Mouse (Mus musculus) neural tube, embryonic 14.5 days (tissue): Measurements from ENCODE around the gene Heatr1. TPM values are rescaled to one million over a fixed set of nuclear protein-coding genes. Genes with fewer than 3 reads are reported as not detected.
A peak's percentile ranks its signal among the peaks of the same experiment; 100 is the strongest.

Experiments used
- ATAC-seq: fragments of 200-750 bp; cut with Nextera tagmentation; 2 replicates; pipeline ENCODE4 v1.8.0; 2017; ENCODE audit warnings: low read depth, mild to moderate bottlenecking, moderate TSS enrichment, moderate library complexity
- H3K27ac ChIP-seq: fragments of 300-500 bp; sonication (generic); 2 replicates; pipeline ENCODE4 v1.5.1; 2014; ENCODE audit warnings: low read depth, mild to moderate bottlenecking, control low read depth, low read length, moderate library complexity, mixed read lengths
- H3K27me3 ChIP-seq: fragments of 300-500 bp; sonication (generic); 2 replicates; pipeline ENCODE4 v1.6.1; 2014; ENCODE audit warnings: low read length; ENCODE audit not compliant: control insufficient read depth, insufficient read depth
- H3K36me3 ChIP-seq: fragments of 300-500 bp; sonication (generic); 2 replicates; pipeline ENCODE4 v1.6.1; 2014; ENCODE audit warnings: low read length, mixed read lengths; ENCODE audit not compliant: control insufficient read depth, insufficient read depth
- H3K4me1 ChIP-seq: fragments of 300-500 bp; sonication (generic); 2 replicates; pipeline ENCODE4 v1.6.1; 2014; ENCODE audit warnings: low read length; ENCODE audit not compliant: control insufficient read depth, insufficient read depth
- H3K4me2 ChIP-seq: fragments of 300-500 bp; sonication (generic); 2 replicates; pipeline ENCODE4 v1.6.1; 2014; ENCODE audit warnings: mild to moderate bottlenecking, low read depth, low read length, control low read depth
- H3K4me3 ChIP-seq: fragments of 300-500 bp; sonication (generic); 2 replicates; pipeline ENCODE4 v1.5.1; 2014; ENCODE audit warnings: low read depth, low read length, control low read depth, mixed read lengths
- H3K9ac ChIP-seq: fragments of 300-500 bp; sonication (generic); replicated peaks from 2 replicates; pipeline ENCODE4 v1.6.1; 2014; ENCODE audit warnings: low read depth, mild to moderate bottlenecking, control low read depth, low read length, mixed read lengths
- H3K9me3 ChIP-seq: fragments of 300-500 bp; sonication (generic); 2 replicates; pipeline ENCODE4 v1.6.1; 2016; ENCODE audit warnings: low read length; ENCODE audit not compliant: control insufficient read depth
- WGBS: fragments of 180-500 bp; shearing (Covaris S2); extraction: QIAGEN DNeasy Blood & Tissue Kit; methylation state at CpG from one replicate; pipeline ENCODE4 v1.1.7; 2014; 5-methylcytosine and 5-hydroxymethylcytosine counted together
- polyA plus RNA-seq: library from polyadenylated mRNA; unstranded; fragments of >200 nt; fragmentation: Nextera tagmentation; extraction: Ambion mirVana; gene quantifications from 2 replicates; pipeline ENCODE4 v1.2.1, GENCODE M21; 2014

Heatr1 gene
- polyA plus RNA-seq, 1 experiment from 2014 or later, result 17.0 TPM

DNA sequence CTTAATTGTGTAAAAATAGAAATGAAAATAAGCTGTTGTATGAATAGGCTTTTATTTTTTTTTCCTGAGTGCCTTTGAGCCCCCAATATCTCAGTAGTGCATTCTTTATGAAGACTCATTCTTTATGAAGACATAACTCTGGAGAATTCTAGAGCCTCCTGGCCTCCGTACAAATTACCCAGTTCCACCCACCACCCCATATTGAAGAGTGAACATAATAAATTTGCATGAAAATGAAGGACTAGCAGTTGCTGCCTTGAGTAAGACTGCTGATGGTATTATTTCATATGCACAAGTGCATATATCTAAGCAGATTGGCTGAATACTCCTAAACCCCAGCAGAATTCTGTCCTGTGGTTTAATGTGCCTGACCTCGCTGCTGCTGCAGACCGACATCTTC is 44.8 kb downstream of the Heatr1 start:
- WGBS, result 93% methylated on average over 3 of the region's 3 CpGs
- no peak overlapping the region for H3K4me2 ChIP-seq
- no peak overlapping the region for H3K4me3 ChIP-seq
- peaks cover 38% of the 10 kb centered on the region for H3K36me3 ChIP-seq
- no peak overlapping the region for H3K27ac ChIP-seq
- no peaks in the 10 kb centered on the region for H3K27me3 ChIP-seq
- no peak overlapping the region for H3K9ac ChIP-seq
- no peaks in the 10 kb centered on the region for H3K4me1 ChIP-seq
- ATAC-seq, result no peak
- no peaks in the 10 kb centered on the region for H3K9me3 ChIP-seq

DNA sequence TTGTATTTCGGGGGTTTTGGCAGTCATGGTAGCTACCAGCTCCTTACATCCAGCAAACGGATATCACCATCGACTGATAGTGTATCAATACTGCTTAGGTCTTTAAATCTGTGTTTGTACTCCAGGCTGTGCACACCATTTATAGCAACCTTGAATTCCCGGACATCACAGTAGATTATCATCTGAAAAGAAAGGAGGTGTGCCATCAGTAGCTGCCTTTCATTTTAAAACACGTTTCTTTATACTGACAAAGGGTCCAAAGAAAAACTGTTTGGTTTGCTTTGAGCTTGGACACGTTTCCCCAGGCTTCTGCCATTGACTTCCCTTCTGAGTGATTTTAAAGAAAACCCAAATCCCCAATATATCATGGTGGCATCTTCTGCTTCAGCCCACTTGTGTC is 46.0 kb downstream of the Heatr1 start:
- H3K9ac ChIP-seq, result no peak overlapping the region
- no peaks in the 10 kb centered on the region for H3K27me3 ChIP-seq
- no peak for ATAC-seq
- H3K9me3 ChIP-seq, result no peaks in the 10 kb centered on the region
- H3K27ac ChIP-seq, result no peak overlapping the region
- 89% methylated on average over 6 of the region's 6 CpGs for WGBS
- H3K4me1 ChIP-seq, result no peaks in the 10 kb centered on the region
- no peak overlapping the region for H3K4me2 ChIP-seq
- H3K36me3 ChIP-seq, result peaks cover 31% of the 10 kb centered on the region
- no peak overlapping the region for H3K4me3 ChIP-seq

DNA sequence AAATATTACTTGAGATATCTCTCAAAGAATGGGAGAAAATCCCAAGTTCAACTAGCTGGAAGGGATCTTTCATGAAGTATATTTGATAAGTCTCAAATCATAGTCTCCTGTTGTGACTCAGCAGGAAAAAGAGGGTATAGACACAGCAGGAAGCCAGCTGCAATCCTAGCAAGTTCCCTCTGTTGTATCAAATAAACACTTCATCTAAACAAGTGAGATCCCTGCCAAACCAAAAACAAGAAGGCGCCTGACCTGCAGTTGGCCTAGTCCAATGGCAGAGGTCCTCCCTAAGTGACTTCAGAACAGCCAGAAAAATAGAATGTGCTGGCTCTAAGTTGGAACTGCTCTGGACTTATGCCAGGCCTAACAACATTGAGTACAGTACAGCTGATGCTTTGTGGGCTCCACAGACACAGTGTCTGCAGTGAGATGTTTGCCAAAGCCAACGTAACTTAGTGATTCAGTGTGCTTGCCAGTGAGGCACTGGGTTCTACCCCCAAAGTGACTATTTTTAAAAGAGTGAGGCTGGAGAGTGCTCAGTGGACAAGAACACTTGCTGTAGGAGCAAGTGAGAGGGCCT is 47.3 kb downstream of the Heatr1 start:
- Histone ChIP-seq H3K4me2 (no peak overlapping the region), H3K9me3 (no peaks in the 10 kb centered on the region), H3K4me1 (no peaks in the 10 kb centered on the region), H3K27ac (no peak overlapping the region), H3K4me3 (no peak overlapping the region), H3K9ac (no peak overlapping the region), H3K36me3 (peaks cover 35% of the 10 kb centered on the region), H3K27me3 (no peaks in the 10 kb centered on the region)
- peak; percentile 63; the same call in 1 of the 2 replicates for ATAC-seq
- 73% methylated on average over 2 of the region's 2 CpGs for WGBS

DNA sequence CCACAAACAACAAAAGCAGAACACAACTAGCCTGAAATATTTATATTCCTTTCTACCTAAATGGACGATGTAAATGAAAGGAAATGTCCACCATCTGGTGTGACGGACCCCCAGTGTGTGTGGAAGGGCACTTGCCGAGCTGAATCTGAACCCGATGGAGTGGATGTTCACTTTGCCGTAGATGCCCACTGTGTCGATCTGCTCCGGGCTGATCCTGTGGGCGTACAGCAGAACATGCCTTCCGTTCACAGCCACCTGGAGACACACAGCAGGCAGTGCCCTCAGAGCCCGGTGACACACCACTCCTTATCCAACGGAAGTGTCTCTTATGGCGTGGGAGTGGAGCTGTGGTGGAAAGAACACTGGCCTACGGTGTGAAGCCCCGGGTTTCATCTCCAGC is 58.3 kb downstream of the Heatr1 start:
- no peak overlapping the region for H3K27ac ChIP-seq
- H3K27me3 ChIP-seq, result no peaks in the 10 kb centered on the region
- no peaks in the 10 kb centered on the region for H3K9me3 ChIP-seq
- no peak overlapping the region for H3K9ac ChIP-seq
- no peak for ATAC-seq
- no peak overlapping the region for H3K4me3 ChIP-seq
- H3K4me2 ChIP-seq, result no peak overlapping the region
- 76% methylated on average over 14 of the region's 14 CpGs for WGBS
- 0 out of 2 replicates have a peak, but pooled peaks cover 3% of the 10 kb centered on the region for H3K36me3 ChIP-seq
- no peaks in the 10 kb centered on the region for H3K4me1 ChIP-seq

DNA sequence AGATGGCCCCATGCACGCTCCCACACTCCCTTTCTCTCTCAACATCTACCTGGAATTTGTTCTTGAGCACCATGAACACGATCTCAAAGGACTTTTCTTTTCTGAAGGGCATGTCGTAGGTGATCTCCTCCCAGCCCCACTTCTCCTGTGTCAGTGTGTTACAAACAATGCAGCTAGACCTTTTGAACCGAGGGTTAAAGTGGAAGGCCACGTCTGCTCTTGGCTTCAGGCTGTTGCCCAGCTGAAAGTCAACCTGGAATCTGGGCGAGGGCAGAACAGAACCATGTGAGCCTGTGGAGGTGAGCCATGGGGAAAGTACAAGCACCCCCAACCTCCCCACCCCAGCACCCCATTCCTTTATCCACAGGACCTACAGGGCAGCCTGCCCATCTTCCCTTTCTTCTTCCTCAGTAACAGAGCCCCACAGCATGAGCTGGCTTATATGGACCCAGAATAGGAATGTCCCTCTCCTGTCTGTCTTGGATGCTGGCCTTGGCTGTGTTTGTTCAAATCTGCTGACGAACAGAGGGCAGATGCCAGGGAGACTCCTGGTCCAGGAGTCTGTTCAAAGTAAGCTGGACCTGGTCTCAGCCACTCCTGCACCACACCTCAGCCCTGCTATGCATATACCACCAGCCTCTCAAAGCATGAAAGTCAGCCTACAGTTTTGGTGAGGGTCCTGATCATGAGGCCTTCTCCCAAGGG is 60.0 kb downstream of the Heatr1 start:
- no peaks in the 10 kb centered on the region for H3K9me3 ChIP-seq
- no peak overlapping the region for H3K27ac ChIP-seq
- no peak for ATAC-seq
- H3K4me1 ChIP-seq, result 0 out of 2 replicates have a peak, but pooled peaks cover 1% of the 10 kb centered on the region
- H3K9ac ChIP-seq, result no peak overlapping the region
- H3K4me3 ChIP-seq, result no peak overlapping the region
- 85% methylated on average over 7 of the region's 7 CpGs for WGBS
- H3K4me2 ChIP-seq, result no peak overlapping the region
- no peaks in the 10 kb centered on the region for H3K27me3 ChIP-seq
- H3K36me3 ChIP-seq, result 0 out of 2 replicates have a peak, but pooled peaks cover 3% of the 10 kb centered on the region

DNA sequence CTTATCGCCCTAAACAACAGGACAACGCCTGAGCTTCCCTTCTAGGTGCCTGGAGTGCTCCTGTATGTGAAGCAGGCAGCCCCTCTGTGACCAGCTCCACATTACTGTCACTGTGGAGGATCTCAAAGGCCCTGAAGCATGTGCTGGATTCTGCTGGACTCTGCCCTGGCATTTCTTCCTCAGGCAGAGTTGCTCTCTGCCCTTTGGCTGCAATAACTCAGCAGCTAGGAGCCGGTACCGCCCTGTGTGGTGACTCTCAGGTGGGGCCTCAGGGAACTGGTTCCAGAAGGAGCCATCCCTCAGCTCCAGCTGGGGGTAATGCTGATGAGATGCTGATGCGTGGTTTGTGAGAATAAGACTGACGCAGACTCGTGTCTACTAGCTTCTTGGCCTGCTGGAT is 61.9 kb downstream of the Heatr1 start:
- Histone ChIP-seq H3K9ac (no peak overlapping the region), H3K4me2 (no peak overlapping the region), H3K27ac (no peak overlapping the region), H3K36me3 (0 out of 2 replicates have a peak, but pooled peaks cover 3% of the 10 kb centered on the region), H3K27me3 (no peaks in the 10 kb centered on the region), H3K4me3 (no peak overlapping the region), H3K9me3 (no peaks in the 10 kb centered on the region), H3K4me1 (0 out of 2 replicates have a peak, but pooled peaks cover 3% of the 10 kb centered on the region)
- ATAC-seq, result no peak
- WGBS, result 83% methylated on average over 7 of the region's 7 CpGs

DNA sequence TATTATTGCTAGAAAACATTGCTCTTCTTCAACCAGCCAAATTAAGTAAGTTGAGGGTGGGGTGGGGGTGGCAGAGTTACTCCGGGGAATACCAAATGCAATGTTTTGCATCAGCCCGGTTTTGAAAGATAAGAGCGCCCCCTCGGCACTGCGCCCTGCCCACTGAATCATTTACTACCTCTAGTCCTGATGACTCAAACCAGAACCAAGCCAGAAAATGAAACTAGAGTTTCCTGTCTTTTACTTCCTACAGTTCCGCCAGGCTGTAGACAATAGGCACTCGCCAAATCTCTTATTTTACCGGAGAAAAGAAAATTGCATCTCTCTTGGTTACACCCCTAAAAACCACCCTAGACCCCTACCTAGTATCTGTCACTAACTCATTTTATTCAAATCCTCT is 65.6 kb downstream of the Heatr1 start:
- no peaks in the 10 kb centered on the region for H3K27me3 ChIP-seq
- 8% methylated on average over 8 of the region's 8 CpGs for WGBS
- H3K36me3 ChIP-seq, result no peaks in the 10 kb centered on the region
- no peaks in the 10 kb centered on the region for H3K9me3 ChIP-seq
- peak overlapping the region; percentile 66 for H3K27ac ChIP-seq
- H3K4me2 ChIP-seq, result peak overlapping the region; percentile 72
- peak; percentile 12; the same call in 1 of the 2 replicates for ATAC-seq
- peak overlapping the region; percentile 71 for H3K4me3 ChIP-seq
- H3K4me1 ChIP-seq, result 0 out of 2 replicates have a peak, but pooled peaks cover 3% of the 10 kb centered on the region
- peak overlapping the region; percentile 55 for H3K9ac ChIP-seq

DNA sequence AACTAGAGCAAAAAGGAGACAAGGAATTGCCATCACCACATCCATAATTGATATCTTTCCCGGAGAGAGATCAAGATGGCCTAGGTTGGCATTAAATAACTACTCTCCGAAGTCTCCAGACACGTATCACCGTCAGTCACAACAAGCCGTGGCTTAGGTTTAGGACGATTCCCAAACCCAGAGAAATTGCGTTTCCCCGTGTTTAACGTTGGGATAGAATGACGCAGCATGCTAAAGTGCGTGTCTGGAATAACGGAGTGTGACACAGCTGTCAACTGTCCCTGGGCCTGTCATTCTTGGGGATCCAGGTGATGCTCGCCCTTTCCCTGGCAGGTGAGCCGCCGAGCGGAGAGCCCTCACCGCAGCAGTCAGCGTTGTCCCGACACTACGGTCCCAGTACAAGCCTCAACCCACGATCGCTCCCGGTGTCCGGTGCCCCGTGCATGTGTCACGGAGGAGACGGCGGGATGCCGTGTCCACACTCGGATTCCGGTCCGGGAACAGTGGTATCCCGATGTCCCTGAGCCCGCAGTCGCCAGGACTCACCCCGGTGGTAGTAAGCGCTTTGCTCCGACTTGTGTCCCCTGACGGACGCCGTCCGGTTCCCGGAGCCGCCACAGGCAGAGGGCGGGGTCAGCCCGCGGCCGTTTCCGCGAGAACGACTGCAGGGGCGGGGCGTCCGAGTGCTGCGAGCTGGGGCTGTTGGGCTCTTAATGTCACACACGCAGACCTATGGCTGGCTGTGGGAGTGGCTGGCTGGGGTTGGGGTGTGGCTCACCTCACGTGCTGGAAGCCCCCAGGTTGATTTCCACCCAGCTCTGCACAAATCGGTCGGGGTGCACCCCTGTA is 66.3 kb downstream of the Heatr1 start:
- peak overlapping the region; percentile 71 for H3K4me3 ChIP-seq
- peak overlapping the region; percentile 55 for H3K9ac ChIP-seq
- under 1% methylated on average over 59 of the region's 59 CpGs for WGBS
- H3K4me1 ChIP-seq, result 0 out of 2 replicates have a peak, but pooled peaks cover 3% of the 10 kb centered on the region
- H3K36me3 ChIP-seq, result no peaks in the 10 kb centered on the region
- peak; percentile 96 for ATAC-seq
- H3K9me3 ChIP-seq, result no peaks in the 10 kb centered on the region
- H3K27me3 ChIP-seq, result no peaks in the 10 kb centered on the region
- peak overlapping the region; percentile 66 for H3K27ac ChIP-seq
- H3K4me2 ChIP-seq, result peak overlapping the region; percentile 72
